Mouse (Mus musculus): Measurements from ENCODE around the gene Mocs1. TPM values are rescaled to one million over a fixed set of nuclear protein-coding genes. Genes with fewer than 3 reads are reported as not detected.
"Not testable (repeated sequence)": the region's sequence is repeated elsewhere in the genome, so short reads cannot be mapped to it uniquely, and the experiment has no call there.

The Mocs1 gene
- polyA plus RNA-seq, 2 experiments from 2014 or later: 7.6 to 10.0 TPM

DNA sequence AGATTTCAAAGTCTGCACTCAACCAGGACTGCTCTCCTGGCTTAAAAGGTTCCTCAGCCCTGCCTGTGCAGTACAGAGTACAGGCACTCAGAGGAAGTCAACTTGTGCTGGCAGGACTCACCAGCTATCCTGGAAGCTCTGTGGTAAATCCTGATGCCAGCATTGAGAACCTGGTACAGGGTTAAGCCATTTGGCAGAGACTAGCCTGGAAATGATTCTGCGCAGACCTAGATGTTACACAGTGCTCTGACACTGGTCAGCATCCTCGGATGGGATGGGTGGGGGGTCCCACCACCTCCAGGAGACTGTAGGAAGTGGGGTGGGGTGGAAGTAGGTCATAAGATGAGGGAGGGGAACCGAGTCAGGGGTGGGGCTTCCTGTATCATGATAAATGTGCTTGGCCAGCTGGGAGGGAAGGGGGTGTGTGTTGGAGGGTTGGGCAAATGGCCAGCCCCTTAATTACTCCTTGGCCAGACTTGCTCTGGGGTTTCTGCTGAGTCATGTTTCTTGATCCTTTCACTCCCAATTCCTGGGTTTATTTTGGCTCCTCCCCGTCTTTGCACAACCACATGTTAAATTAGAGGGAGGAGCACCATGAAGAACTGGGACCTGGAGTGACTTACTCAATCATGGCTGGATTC is 4.0 kb downstream of the Mocs1 start:
- no peak for ATAC-seq

DNA sequence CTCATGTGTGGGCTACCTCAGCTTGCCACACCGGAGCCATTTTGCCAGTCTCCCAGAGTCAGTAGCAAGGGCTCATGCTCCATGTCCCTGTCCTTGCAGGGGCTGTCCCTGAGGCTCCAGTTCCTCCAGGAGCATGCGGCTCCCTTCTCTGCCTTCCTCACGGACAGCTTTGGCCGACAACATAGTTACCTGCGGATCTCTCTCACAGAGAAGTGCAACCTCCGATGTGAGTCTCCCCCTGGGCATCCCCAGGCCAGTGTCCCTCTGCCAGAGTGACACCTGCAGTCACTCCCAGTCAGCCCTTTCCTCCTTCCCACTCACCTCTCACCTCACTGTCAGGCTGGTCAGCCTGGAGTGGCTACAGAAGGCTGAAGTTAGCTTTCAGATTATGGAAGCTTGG is 4.9 kb downstream of the Mocs1 start:
- no peak for ATAC-seq

DNA sequence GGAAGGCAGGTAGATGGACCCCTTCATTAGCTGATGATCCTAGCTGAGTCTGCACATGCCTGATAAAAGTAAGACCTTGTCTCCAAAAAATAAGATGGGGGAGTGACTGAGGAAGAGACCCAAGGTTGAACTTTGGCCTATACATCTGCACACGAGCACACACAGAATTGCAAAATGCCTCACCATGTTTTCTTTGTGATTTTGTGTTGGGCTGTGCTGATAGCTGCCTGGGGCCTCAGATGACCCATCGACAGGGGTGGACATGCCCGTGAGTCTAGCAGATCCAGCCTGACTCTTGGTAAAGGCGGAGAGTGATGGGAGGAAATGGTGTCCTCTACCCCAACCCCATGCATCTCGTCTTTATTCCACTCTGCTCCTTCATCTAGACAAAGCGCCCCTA is 6.1 kb downstream of the Mocs1 start:
- no peak for ATAC-seq

DNA sequence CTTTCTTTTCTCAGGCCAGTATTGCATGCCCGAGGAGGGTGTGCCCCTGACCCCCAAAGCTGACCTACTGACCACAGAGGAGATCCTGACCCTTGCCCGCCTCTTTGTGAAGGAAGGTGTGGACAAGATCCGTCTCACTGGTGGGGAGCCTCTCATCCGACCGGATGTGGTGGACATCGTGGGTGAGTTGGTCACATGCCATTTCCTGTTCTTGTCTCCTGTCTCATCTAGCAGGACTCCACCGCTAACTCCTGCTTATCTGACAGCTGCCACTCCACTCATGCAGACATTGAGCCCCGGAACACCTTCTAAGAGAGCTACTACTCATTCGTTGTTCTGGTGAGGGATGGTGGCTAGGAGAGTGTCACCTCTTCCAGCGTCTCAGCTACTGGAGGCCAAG is 6.9 kb downstream of the Mocs1 start:
- ATAC-seq: no peak

DNA sequence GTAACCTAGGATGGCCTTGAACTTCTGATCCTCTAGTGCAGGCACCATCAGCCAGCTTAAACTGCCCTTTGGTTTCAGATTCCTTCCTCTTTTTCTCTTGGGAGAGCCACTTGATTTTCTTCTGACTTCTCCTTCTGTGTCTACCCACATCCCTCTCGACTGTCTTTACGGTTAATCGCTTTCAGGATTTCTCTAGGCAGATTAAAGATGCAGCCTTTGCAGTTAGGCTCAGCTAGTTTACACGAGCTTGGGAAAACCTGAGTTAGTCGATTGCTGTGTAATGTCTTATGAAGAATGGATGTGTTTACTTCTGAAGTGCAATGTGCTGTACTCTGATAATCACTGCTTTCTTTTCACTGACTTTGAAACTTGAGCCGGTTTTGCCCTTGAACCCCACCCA is 8.5 kb downstream of the Mocs1 start:
- ATAC-seq: no peak

DNA sequence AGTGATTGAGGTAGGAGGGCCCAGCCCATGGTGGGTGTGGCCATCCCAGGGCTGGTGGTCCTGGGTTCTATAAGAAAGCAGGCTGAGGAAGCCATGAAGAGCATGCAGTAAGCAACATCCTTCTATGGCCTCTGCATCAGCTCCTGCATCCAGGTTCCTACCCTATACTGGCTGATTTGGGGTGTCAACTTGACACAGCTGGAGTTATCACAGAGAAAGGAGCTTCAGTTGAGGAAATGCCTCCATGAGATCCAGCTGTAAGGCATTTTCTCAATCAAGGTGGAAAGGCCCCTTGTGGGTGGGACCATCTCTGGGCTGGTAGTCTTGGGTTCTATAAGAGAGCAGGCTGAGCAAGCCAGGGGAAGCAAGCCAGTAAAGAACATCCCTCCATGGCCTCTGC is 9.1 kb downstream of the Mocs1 start:
- not testable (repeated sequence) for ATAC-seq

DNA sequence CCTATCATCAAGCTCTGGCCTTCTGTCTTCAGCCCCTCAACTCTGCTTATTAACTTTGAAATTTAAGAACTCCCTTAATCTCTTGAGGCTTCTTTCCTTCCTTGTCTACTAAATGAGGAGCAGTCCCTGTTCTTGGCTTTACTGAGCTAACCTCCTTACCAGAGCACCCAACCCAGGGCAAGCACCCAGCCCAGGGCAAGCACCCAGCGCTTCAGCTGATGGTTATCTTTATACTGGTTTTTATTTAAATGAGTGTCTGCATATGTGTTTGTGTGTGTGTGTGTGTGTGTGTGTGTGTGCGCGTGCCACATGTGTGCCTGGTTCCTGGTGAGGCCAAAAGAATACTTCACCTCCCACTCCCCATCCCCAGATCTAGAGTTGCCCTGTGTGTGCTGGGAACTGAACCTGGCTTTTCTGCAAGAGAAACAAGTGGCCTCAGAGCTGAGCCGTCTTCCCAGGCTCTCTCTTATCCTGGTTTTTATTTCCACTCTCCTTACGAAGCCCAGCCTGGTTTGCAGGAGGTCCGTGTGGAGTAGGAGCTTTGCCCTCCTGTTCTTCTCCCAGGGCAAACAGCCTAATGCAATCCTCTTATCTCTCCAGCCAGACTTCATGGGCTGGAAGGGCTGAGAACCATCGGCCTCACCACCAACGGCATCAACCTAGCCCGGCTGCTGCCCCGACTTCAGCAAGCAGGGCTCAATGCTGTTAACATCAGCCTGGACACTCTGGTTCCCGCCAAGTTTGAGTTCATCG is 10.8 kb downstream of the Mocs1 start:
- ATAC-seq: no peak

DNA sequence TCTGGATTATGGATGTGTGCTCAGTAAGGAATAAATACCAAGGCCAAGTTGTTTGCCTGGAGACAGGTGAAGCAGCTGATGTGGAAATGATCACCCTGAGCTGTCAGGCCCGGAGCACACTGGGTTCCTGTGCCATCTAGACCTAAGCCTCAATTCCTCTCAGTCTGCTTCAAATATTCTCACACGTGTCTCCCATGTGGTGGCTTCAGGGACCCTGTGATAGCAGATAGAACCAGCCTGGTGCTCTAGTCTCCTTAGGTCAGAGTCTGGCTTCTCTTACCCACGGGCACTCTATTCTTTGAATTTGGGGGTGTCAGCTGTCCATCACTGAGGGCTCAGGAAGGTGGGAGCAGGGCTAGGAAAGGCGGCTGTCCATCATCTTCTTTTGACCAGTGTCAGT is 11.5 kb downstream of the Mocs1 start:
- no peak for ATAC-seq

DNA sequence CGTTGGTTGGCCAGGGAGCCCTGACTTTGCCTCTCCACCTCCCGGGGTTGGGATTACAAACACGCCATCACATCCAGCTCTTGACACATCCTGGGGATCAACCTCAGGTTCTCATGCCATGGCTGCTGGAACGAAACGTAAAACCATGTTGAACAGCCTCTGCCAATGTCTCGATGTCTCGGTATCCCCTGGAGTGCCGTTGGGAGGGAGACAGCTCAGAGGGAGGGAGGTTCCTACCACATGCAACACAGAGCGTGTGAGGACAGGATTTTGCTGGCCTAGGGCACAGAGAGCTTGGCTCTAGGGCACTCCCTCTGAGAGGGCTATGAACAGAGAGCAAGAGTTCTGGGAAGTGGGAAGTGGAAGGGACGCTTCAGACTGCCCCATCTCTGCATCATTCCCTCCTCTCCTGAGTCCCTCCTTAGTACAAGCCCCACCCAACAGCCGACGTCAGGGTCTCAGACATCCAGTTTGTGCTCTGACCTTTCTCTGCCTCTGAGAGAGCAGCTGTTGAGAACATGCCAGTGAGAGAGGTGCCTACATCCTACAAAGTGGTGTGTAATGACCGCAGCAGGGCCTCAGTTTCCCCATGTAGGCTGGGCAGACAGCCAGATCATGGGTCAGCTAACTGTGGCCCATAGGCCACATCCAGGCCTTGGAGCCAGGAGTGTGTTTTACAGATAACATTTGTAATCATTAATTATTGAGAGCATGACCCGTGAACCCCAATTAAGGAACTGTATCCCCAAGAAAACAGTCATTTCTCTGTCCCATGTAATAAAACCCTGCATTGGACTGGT is 12.4 kb downstream of the Mocs1 start:
- ATAC-seq: no peak

DNA sequence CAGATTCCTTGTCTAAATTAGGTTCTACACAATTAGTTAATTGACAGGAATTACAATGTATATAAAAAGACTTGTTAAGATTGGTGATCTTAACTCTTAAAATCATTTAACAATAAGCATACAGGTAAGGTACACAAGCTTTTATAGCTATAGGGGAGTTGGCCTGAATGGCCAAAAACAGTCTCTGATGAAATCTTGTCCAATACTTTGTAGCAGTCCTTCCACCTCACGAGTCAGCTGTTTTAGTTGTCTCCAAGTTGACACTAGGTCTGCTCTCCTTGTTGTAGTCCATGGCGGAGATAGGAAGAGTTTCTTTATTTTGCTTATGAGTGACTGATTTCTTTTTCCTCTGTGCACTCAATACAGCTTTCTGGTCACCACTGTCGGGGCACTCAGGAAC is 14.7 kb downstream of the Mocs1 start:
- not testable (repeated sequence) for ATAC-seq

DNA sequence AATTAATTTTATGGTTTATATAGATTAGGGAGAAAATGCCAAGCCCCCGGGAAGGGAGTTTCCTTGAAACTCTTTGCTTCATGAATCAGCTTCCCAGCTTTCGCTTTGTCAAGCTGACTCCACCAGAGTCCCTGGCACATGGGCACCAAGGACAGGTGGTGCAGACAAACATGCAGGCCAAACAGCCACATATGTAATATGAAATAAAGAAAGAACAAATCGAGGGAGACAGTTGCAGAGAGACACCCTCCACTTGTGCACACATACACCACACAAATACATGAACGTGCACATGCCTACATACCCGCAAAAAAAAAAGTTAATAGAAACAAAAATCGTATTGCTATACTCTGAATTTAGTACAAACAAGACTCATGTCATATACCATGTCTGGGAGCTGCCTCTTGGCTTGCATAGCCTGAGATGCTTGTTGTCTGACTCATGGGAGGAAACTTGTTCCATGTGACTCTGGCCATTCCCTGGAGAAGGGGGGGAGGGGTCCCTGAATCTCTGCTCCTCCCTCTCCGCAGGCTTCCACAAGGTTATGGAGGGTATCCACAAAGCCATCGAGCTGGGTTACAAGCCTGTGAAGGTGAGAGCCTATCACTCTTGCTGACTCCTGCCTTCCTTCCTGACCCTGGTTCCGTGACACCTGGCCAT is 20.5 kb downstream of the Mocs1 start:
- ATAC-seq: no peak

DNA sequence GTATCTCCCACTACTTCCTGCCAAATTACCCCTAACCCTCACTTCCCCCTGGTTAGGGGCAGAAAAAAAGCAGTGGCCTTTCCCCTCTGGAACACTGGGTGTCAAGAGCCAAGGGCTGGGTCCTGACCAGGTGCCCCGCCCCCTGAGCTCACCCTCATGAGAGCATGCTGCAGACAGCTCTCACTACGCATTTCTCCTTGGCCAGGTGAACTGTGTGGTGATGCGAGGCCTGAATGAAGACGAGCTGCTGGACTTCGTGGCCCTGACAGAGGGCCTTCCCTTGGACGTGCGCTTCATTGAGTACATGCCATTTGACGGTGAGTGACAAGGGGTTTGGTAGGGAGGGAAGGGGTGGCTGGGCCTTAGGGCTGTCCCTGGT is 21.1 kb downstream of the Mocs1 start:
- no peak for ATAC-seq

DNA sequence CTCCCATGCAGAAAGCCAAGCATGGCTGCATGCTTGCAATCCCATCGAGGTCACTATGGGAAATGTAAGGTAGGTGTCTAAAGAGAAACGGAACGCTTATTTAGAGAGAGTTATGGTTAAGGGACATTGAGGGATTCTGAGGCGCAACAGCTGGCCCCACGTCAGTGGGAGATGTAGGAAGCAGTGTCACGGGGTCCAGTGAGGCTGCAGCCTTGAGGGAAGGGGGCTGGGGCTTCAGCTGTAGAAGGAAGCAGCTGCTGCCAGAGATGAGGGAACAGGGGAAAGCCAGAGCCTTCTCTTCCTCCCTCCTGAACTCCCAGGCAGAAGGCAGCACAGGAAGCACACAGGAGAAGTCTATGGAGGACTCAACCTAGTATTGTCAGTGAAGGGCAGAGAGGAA is 22.8 kb downstream of the Mocs1 start:
- ATAC-seq: no peak

DNA sequence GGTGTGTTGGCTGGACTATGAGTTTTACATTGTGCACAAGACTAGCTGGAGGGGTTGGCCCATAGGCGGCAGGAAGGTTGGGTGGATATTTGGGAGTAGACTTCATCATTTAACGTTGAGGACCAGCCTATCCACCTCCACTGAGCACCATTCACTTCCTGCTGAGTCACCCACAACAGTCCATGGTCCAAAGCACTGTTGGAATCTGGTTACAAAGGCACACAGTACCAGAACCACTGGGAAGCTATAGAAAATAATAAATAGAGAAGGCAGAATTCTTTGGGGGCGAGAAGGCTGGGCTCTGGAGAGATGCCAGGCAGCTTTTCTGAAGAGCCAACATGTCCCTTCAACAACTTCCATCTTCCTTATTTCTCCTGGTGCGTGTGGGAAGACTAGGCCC is 28.2 kb downstream of the Mocs1 start:
- no peak for ATAC-seq

DNA sequence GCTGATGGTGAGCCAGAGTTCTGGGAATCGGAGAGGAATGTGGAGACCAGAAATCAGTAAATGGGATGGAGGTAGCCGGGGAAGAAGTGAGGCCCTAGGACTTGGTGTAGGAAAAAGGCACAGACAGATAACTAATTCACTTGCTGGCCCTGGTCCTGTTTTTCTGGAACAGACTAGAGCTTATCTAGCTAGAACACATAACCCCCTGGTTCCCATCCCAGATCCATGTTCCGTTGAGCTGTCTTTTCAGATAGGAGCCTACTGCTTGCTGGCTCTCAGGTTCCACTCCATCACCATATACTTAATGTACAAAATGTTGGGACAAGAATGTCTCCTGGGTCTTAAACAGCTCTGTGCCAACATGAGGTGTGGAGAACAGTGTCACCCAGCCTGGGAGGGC is 29.7 kb downstream of the Mocs1 start:
- no peak for ATAC-seq

DNA sequence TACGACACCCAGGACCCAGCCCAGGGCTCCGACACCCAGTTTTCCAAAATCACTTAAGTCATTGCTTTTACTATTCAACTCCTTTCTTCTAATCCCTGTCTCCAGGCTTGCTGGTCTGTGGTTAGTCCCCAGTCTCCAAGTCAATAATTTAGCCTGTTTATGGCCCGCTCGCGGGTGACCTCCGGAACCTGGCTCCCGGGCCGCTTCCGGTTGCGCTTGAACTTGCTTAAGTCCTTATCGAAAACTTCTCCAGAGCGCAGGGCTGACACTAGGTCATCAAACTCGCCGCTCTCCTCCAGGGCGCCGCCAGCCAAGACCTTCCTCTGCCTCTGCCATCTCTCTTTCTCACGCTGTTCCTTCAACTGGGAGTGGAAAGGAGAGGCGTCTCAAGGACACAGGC is 30.2 kb downstream of the Mocs1 start:
- ATAC-seq: no peak

DNA sequence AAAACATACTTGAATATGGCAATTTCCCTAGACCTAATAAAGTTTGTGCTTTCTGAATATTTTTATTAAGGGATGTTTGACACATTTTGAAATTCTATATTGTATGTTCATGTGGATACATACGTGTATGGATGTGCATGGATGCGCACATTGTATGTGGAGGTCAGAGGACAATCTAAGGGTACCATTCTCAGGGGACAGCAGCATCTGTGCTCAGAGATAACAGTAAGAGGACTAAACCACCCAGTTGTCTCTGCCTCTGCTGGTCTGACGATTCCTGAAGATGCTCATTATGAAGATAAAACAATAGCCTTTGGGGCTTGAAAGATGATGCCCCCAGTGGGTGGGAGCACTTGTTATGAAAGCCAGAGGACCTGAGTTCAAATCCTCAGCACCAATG is 36.7 kb downstream of the Mocs1 start:
- ATAC-seq: no peak

DNA sequence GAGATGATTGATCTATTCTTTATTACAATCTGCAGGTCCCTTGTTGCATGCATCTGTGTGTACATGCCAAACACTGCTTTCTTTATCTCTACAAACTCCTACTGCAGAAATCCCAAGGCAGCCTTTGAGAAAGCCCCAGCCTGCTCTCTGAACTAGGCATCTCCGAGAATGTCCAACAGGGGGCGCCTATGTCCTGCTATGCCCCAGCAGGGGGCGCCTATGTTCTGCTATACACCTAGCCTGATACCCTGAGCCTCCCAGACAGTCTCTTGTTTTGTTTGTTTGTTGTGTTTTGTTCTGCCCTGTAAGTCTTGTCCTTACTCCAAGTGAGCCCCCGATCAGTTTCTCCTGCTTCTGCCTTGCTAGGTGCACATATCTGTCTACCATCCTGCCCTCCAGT is 40.1 kb downstream of the Mocs1 start:
- ATAC-seq: no peak

DNA sequence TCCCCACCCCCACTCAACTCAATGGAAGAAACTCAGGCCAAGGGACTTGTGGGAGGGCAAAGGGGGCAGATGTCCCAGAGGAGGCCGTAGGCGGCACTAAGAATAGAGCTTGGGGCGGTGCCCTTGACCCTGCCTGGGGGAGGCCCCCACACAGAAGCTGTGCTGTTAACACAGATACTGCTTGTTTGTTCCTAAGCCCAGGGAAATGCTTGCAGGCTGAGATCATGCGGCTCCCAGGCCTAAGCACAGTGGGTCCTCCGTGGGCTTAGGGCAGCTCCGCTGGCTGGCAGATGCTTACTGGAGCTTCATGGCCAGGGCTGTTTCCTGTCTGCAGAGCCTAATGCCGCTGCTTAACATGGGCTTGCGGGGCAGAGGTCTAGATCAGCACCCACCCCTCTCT is 44.5 kb downstream of the Mocs1 start:
- no peak for ATAC-seq

DNA sequence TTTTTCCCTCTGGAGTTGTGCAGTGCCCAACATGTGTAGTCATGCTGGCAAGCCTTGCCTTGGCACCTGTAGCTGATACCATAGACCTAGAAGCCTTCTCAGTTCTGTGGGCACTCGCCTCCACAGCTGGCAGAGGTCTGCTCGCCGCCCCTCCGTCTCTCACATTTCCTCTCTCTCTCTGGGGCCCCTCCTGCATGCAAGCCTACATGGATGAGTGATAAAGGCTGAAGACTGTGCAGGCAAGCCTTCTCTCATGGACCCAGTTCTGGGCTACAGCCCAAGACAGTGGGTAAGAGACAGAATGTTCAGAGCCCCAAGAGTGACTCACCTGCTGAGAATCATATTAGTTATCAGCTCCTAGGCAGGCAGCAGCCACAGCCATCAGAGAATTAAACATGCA is 45.9 kb downstream of the Mocs1 start:
- no peak for ATAC-seq

DNA sequence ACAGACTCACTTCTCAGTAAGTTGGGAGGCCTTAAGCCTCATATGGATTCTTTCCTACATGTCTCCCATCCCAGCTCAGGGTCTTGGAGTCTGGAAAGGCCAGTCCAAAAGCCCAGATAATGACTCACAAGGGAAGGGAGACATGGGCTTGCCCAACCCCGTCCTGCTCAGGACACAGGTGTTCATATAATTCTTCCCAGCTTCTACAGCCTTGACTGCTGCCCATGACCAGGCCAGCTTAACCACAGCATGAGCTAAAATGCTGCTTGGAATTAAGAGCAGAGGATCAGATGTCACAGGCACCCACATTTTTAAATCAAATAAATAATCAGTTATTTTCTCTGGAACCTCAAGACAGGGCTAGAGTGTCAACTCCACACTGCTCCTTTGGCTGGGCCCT is 47.0 kb downstream of the Mocs1 start:
- no peak for ATAC-seq

DNA sequence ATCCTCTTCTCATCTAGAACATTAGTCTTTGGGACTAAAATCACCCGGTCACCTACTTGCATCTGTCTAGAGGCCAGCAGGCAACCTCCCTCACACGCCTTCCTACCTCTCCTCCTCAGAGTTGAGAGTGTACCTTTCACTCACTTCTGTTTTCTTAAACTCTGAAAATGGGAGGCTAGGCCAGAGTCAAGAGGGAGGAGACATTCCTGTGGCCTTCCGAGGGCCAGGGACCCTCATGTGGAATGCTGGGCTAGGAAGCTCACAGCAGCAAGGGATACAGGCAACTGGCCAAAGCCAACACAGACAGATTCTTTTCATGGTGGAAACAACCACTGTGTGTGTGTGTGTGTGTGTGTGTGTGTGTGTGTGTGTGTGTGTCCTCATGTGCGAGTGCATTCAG is 49.2 kb downstream of the Mocs1 start:
- ATAC-seq: no peak

DNA sequence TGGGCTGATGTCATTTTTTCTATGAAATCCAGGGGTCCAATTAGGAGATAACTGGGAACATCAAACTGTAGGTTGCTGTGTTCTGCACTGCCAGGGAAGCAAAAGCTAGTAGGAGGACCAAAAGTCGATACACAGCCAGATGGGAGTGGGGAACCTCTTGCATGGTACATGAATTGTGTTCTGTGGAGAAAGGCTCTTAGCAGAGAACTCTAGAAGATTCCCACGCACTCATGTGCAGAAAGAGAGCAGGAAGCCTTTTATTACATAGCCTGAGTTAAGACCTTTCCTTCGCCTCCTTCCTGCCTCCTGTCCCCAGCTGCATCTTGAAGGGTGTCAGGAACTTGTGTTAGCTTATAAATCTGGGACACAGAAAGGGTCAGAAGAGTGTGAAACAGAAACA is 53.7 kb downstream of the Mocs1 start:
- no peak for ATAC-seq
